Mouse (Mus musculus): ENCODE results near the gene Ltb4r2. TPM values are rescaled to one million over a fixed set of nuclear protein-coding genes. Genes with fewer than 3 reads are reported as not detected.
A peak's percentile ranks its signal among the peaks of the same experiment; 100 is the strongest.
"Not testable (repeated sequence)": the region's sequence is repeated elsewhere in the genome, so short reads cannot be mapped to it uniquely, and the experiment has no call there.

Ltb4r2 gene
- total RNA-seq, 2 experiments from 2014 or later, result not detected

DNA sequence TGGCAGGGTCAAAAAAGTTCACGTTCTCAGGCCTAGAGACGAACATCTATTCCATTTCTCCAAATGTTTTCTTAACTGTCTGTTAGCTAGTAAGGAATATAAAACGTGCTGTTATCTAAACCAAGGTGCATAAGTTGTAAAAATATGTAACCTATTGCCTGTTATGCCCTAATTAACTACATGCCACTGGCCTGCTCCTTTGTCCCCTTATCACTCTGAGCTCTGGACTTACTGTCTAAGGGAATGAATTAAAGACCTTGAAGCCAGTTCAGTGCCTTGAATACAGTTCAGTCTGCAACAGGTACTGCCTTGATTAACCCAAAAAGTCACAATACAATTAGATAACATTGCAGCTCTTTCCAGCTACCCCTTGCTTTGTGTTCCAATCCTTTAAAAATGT lies 25.9 kb upstream of the Ltb4r2 start:
- ATAC-seq (replicated peaks; ENCODE audit: low FRiP score, poor library complexity, severe bottlenecking), result no peak

DNA sequence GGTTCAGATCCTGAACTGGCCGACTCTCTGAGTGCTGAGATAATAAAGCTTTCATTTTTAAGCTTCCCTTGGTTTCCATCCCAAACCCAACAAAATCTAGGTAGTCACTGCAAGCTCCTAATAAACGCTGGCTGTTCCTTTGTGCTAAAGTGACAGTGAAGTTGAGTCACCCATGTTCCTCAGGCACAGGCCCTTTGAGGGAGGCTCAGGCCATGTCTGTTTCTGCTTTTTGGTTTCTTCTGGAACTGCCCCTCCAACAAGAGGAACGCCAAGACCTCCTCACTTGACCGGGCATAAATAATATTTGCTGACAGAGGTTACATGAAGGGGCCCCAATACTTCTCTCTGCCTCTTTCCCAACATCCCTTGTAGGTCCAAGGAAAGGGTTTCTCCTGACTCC lies 25.5 kb upstream of the Ltb4r2 start:
- ATAC-seq (replicated peaks; ENCODE audit: low FRiP score, poor library complexity, severe bottlenecking), result no peak

DNA sequence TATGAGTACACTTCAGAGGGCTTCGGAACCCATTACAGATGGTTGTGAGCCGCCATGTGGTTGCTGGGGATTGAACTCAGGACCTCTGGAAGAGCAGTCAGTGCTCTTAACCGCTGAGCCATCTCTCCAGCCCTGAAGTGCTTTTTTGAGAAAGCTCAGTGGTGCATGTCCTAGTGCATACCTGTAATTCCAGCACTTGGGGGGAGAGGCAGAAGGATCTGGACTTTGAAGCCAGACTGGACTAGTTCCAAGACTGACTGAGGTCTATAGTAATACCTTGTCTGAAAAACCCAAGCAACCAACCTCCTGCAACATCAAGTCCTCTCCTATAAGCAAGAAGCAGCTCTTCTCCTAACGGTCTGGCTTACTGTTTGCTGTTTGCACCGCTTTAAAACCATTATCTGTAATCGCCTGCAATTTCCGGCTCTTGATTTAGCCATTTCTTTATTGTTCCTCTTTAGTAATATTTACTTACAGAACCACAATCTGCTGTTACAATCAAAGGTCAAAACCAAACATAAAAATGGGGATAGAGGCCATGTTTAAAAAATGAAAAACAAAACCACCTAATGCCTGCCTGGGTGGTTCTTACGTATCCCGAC lies 24.0 kb upstream of the Ltb4r2 start:
- no peak for ATAC-seq (replicated peaks; ENCODE audit: low FRiP score, poor library complexity, severe bottlenecking)

DNA sequence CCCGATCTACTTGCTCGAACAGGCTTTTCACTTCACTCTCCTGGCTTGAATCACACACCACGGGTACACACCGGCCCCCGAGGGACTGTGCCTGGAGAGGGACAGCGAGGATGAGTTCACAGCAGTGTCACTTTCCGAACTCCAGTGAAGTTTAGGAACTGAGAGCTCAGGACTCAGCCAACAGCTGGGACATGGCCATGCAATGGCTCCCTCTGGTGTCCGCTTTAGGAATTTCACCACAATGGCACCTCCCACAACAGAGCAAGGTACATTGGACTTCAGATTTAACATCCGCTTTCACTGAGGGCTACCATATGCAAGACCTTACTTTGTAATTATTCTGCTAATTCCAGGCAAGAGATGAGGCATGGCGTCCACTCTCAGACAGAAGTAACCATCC lies 17.5 kb upstream of the Ltb4r2 start:
- peak; percentile 73 for ATAC-seq (replicated peaks; ENCODE audit: low FRiP score, poor library complexity, severe bottlenecking)

DNA sequence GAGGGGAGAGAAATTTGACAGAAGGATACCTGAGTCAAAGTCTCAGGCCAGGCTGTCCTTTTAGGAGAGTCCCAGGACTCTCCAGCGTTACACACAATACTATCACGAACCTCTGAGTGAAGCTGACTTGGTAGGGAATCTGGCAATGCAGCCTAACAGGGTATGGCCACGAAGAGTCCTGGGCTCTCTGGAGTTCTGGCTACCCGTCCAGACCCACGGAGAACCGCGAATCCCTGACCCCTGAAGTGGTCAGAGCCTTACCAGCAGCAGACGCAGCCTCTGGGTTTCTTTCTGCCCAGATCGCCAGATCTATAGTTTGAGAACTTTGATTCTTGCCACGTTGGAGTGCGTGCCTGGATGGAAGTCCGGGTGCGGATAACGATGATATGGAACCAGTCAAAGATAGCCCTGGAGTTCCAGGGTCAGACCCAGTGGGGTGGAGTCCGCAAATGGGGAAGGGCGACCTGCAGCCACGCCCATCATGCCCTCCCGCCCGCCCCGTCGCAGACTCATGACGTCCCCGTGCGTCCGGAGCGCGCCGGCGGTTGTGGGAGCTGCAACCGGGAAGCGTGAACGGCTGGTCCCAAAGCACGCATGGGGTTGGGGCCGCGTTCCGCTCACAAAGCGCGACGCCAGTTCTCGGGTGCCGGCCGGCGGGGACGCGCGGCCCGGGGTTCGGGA lies 15.9 kb upstream of the Ltb4r2 start, which contains the start of the genes Dhrs1 and Nop9:
Gene Dhrs1 (minus strand): TSS at position 511 of the 681 bp plus-strand sequence.
Gene Nop9 (plus strand): TSS at position 514 of the 681 bp plus-strand sequence.
- ATAC-seq (replicated peaks; ENCODE audit: low FRiP score, poor library complexity, severe bottlenecking), result peak; percentile 81

DNA sequence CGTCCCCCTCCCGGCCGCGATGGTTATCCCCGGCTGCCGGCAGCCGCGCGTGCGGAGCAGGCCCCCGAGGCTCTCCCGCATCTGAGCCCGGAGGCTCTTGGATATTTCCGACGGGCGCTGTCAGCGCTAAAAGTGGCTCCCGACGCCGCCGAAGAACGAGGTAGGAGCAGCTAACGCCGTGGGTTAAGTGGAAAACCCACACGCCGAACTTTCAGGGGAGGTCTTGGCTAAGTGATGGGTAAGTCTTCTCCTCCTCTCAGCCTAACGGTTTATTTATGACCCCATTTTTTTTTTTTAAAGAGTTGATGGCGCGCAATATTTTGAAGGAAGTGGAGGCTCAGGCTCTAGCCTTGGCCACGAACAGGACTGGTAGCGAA lies 15.4 kb upstream of the Ltb4r2 start:
- ATAC-seq (replicated peaks; ENCODE audit: low FRiP score, poor library complexity, severe bottlenecking), result 0 out of 2 replicates have a peak, but pooled peaks have one; percentile 7

DNA sequence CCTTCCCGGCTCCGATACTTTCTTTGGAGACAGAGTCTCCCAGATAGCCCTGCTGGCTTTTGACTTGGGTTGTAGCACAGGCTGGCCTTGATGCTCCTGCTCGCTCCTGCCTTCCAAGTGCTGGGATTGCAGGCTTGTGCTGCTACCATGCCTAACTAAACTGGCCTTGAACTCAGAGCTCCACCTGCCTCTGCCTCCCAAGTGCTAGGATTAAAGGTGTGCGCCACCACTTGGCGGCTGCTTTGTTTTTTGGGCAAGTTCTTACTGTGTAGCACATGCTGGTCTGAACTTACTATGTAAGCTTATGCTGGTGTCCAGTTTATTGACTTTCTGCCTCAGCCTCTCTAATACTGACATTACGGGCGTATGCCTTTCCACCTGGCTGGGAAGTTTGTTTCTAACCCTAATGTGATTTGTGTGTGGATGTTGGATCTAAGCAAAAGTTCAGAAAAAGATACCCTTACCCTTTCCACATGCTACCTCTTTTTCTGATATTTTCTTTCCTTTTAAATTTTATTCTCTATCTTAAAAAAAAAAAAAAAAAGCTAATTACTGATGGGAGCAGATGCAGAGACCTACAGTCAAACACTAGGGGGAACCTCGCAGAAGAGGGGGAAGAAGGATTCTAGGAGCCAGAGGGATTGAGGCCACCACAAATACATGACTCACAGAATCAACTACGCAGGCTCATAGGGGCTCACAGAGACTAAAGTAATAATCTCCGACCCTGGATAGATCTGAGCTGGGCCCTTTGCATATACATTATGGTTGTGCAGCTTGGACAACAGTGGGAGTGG lies 14.0 kb upstream of the Ltb4r2 start:
- no peak for ATAC-seq (replicated peaks; ENCODE audit: low FRiP score, poor library complexity, severe bottlenecking)

DNA sequence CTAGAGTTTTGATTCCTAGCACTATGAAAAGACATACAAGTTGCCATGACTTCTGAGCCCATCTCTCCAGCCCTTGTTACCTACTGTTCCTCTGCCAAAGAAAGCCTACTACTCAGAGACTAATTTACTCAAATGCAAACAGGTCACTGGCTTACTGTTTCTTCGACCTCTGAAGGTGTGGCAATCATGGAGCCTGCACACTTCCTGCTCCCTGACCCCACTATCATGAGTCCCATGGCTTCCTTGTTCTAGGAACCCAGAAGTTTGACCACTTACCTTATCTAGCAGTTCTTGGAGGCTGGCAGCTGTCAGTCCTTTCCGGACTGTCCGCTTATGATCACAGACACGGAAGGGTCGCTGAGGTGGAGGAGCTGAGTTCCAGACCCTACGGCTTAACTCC lies 3.7 kb upstream of the Ltb4r2 start:
- ATAC-seq (replicated peaks; ENCODE audit: low FRiP score, poor library complexity, severe bottlenecking), result no peak

DNA sequence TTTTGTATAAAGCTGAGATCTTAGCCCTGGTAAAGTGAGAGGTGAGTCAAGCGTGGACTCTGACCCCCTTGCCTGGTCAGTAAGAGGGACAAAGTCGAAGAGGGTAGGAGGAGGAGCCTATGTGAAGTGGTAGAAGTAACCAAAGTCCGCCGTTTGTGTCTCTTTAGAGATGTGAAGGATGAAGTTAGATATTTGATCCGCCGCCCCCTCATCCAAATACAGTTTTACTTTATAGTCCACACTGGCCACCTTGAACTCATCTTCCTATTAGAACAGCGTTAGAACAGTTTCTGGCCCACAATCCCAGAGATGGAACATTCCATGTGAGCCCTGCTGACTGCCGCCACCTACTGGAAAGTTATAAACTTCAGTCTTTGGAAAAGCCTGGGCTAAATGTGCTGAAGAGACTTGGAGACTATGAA lies 2.9 kb upstream of the Ltb4r2 start, which contains the start of gene Cideb:
Gene Cideb (minus strand): TSS at position 96 of the 422 bp plus-strand sequence.
- 0 out of 2 replicates have a peak, but pooled peaks have one; percentile 47 for ATAC-seq (replicated peaks; ENCODE audit: low FRiP score, poor library complexity, severe bottlenecking)

DNA sequence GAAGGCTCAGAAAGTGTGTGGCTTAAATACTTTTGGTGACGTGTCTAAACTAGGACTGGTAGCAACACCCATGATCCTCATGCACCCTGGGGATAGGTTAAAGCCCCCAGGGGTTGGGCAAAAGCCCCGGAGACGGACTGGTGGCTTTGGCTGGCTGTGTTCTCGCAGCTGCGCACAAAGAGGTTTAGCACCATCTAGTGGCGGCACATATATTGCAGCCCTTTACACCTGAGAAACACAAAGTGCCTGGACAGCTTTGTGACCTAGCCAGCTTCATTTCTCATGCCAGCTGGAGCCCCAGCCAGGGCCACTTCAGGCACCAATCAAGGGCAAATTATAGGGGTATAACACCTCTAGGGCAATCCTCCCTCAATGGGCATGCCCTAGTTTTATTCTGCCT lies 1.1 kb upstream of the Ltb4r2 start:
- not testable (repeated sequence) for ATAC-seq (replicated peaks; ENCODE audit: low FRiP score, poor library complexity, severe bottlenecking)

DNA sequence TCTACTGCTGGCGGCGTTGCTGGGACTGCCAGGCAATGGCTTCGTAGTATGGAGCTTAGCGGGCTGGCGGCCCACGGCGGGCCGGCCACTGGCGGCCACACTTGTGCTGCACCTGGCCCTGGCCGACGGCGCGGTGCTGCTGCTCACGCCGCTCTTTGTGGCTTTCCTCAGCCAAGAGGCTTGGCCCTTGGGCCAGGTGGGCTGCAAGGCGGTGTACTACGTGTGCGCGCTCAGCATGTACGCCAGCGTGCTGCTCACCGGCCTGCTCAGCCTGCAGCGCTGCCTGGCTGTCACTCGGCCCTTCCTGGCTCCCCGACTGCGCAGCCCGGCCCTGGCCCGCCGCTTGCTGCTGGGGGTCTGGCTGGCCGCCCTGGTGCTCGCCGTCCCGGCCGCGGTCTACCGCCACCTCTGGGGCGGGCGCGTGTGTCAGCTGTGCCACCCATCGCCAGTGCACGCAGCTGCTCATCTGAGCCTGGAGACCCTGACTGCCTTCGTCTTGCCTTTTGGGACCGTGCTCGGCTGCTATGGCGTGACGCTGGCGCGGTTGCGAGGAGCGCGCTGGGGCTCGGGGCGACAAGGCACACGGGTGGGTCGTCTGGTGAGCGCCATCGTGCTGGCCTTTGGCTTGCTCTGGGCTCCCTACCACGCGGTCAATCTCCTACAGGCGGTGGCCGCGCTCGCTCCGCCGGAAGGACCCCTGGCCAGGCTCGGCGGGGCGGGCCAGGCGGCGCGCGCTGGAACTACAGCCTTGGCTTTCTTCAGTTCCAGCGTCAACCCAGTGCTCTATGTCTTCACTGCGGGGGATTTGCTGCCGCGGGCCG lies 983 bp downstream of the Ltb4r2 start:
- no peak for ATAC-seq (replicated peaks; ENCODE audit: low FRiP score, poor library complexity, severe bottlenecking)

DNA sequence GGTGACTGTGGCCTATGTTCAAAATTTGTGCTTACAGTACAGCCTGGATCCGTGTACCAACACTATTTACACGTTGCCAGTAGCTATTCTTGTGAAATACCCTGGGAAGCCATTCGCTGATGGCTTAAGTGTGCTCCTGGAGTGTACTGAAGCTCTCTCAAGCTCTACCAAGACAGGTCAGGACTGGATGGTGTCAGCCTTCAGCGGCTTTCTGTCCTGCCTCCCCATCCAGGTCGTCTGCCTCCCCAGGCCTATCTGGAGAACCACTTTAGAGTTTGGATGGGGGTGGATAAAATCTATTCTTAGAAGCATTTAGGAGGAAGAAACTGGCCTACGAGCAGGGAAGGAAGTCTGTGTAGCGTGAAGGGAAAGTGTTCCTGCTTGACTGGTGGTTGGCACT lies 1.9 kb downstream of the Ltb4r2 start:
- no peak for ATAC-seq (replicated peaks; ENCODE audit: low FRiP score, poor library complexity, severe bottlenecking)

DNA sequence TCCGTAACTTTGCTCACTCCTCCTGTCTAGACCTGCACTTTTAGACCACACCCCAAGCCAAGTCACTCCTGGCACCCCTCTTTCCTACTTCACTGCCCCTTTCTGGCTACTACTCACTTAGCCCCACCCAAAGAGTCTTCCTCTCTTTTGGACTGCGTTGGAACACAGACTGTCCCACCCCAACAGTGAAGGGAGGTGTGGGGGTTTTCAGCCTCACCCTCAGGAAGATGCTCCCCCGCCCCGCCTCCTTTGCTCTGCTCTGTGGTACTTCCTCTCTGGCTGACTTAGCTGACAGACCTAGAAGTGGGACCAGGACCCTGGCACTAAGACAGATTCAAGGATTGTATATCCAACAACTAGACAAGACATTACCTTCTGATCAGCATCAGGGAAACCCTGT lies 4.5 kb downstream of the Ltb4r2 start, which contains the start of gene Ltb4r1:
Gene Ltb4r1 (plus strand): TSS at position 267 of the 400 bp plus-strand sequence.
- ATAC-seq (replicated peaks; ENCODE audit: low FRiP score, poor library complexity, severe bottlenecking), result no peak

DNA sequence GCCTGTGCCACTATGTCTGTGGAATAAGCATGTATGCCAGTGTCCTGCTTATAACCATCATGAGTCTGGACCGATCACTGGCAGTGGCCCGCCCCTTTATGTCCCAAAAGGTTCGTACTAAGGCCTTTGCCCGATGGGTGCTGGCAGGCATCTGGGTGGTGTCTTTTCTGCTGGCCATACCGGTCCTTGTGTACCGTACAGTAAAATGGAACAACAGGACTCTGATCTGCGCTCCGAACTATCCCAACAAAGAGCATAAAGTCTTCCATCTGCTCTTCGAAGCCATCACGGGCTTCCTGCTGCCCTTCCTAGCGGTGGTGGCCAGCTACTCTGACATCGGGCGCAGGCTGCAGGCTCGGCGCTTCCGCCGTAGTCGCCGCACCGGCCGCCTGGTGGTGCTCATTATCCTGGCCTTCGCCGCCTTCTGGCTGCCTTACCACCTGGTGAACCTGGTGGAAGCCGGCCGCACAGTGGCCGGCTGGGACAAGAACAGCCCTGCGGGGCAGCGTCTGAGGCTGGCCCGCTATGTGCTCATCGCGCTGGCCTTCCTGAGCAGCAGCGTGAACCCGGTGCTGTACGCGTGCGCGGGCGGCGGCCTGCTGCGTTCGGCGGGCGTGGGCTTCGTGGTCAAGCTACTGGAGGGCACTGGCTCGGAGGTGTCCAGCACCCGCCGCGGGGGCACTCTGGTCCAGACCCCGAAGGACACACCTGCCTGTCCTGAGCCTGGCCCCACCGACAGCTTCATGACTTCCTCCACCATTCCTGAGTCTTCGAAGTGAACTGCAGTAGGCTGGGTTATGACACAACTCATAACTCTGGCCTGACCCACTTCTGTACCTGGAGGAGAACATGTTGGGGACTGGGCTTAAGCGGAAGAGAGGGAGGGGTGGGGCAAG lies 6.5 kb downstream of the Ltb4r2 start:
- ATAC-seq (replicated peaks; ENCODE audit: low FRiP score, poor library complexity, severe bottlenecking), result no peak

DNA sequence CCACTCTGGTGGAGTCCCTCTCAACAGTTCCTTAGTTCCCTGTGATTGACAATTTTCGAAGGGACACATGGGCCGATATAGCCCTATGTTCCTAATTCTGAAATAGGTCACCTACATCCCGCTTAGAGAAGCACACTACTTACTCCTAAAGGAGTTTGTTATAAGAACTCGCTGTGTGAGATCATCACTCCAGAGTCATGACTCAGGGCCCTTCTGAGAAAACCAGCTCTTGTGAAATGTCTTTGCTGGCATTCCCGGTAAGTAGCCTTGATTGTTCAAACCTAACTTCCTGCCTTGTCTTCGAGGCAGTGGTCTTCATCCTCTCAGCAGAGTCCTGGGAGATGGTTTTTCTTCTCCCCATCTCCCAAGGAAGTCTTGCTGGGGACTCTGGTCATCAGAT lies 7.3 kb downstream of the Ltb4r2 start:
- ATAC-seq (replicated peaks; ENCODE audit: low FRiP score, poor library complexity, severe bottlenecking), result no peak

DNA sequence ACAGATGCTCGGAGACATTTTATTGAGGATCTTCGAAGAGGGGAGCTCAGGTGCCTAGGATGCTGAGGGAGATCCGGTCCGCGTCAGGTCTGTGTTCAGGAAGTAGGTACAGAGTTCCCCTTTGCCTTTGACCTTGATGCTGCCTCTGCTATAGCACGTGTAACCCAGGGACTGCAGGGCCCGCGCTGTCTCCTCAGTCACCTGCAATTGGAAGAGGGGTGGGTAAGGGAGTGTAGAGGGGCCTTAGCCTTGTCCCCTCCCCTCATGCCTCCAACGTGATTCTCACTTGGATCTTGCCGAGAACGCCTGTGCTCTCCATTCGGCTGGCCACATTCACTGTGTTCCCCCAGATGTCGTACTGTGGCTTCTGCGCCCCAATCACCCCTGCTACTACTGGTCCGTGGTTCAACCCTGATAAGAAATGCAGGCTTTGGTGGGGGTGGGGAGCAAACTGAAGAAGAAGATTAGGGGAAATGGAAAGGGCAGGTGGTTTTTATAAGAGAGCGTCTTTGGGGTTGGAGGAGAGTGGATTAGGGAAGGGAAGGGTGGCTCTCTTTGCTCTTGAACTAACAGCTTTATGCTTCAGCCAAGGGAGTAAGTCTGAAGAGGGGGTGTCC lies 8.0 kb downstream of the Ltb4r2 start:
- ATAC-seq (replicated peaks; ENCODE audit: low FRiP score, poor library complexity, severe bottlenecking), result no peak

DNA sequence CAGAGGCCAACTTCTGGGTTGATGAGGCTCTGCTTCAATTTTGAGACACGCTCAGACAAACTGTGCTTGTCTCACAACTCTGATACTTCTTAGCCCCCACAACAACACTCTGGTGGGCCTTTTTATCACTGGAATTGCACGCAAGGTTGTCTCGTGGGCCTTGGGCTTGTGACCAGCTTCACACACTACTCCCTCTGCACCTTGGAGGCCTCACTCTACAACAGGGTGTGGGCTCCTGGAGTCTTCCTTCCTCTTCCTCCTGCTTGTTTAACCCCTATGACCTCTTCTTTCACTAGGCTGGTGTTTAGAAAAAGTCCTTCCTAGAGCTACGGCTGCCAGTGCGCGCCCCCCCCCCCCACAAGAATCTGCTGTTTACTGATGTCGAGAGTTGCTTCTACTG lies 15.5 kb downstream of the Ltb4r2 start:
- no peak for ATAC-seq (replicated peaks; ENCODE audit: low FRiP score, poor library complexity, severe bottlenecking)

DNA sequence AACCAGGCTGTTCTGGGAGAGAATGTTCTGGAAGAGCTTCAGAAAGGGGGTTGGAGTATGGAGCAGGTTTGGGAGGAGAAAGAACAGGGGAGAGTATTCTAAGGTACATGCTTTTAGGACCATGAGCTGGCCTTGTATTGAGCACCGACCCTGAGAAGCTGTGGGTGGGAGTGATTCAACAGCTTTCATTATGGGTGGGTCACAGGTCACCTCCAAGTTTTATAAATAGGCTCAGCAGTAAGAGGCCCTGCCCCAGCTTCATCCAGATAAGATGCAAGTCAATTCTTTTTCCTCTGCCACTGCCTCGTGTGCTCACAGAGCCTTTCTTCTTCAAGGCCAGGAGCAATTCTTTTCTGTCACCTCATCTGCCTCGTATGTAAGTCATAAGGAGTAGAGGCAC lies 15.9 kb downstream of the Ltb4r2 start:
- ATAC-seq (replicated peaks; ENCODE audit: low FRiP score, poor library complexity, severe bottlenecking), result no peak

All from erythroid progenitor cell, adult 5-6 weeks (primary cell).